Mouse (Mus musculus): Measurements from ENCODE around the gene Mrps18b. TPM values are rescaled to one million over a fixed set of nuclear protein-coding genes. Genes with fewer than 3 reads are reported as not detected.

The Mrps18b gene
- polyA plus RNA-seq, 1 experiment: 64.3 TPM

DNA sequence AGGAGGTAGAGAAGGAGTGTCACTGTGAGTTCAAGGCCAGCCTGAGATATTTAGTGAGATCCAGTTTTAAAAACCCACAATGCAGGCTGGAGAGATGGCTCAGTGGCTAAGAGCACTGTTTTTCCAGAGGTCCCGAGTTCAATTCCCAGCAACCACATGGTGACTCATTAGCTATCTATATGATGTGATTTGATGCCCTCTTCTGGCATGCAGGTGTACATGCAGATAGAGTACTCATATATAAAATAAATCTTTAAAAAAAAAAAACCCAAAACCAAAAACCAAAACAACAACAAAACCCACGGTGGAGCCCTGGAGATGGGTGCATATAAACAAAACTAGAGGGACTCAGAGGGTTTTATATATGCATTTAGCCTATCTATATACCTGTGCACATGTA, 8.6 kb downstream of the Mrps18b start:
- Histone ChIP-seq H3K4me1 (ENCODE audit: control insufficient read depth, insufficient read depth, low read length) (no peaks in the 10 kb centered on the region), H3K27ac (ENCODE audit: insufficient read depth, low read length) (no peak overlapping the region), H3K4me3 (ENCODE audit: insufficient read depth, low read length) (no peak overlapping the region)
- TF ChIP-seq CTCF (IDR thresholded peaks at IDR 0.05; ENCODE audit: extremely low read depth, insufficient read depth, low read length): no peak
- no peak for TF ChIP-seq POLR2A (IDR thresholded peaks at IDR 0.05; ENCODE audit: extremely low read depth, insufficient read depth, low read length)

DNA sequence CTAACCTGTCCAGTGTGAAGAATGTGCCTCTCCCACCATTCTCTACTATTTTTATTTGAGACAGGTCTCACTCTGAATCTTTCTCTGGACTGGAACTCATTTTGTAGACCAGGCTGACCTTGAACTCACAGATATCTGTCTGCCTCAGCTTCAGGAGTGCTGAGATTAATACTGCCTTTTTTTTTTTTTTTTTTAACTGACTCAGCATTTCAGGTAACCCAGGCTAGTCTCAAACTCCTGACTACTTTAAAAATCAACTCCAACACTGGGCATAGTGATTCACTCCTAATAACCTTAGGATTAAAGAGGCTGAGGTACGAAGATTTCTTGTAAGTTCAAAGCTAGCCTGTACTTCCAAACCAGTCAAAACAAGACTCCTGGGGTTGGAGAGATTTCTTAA, 10.6 kb downstream of the Mrps18b start:
- no peak overlapping the region for H3K4me3 ChIP-seq (ENCODE audit: insufficient read depth, low read length)
- no peak overlapping the region for H3K27ac ChIP-seq (ENCODE audit: insufficient read depth, low read length)
- no peak for TF ChIP-seq CTCF (IDR thresholded peaks at IDR 0.05; ENCODE audit: extremely low read depth, insufficient read depth, low read length)
- no peak for TF ChIP-seq POLR2A (IDR thresholded peaks at IDR 0.05; ENCODE audit: extremely low read depth, insufficient read depth, low read length)
- no peaks in the 10 kb centered on the region for H3K4me1 ChIP-seq (ENCODE audit: control insufficient read depth, insufficient read depth, low read length)

DNA sequence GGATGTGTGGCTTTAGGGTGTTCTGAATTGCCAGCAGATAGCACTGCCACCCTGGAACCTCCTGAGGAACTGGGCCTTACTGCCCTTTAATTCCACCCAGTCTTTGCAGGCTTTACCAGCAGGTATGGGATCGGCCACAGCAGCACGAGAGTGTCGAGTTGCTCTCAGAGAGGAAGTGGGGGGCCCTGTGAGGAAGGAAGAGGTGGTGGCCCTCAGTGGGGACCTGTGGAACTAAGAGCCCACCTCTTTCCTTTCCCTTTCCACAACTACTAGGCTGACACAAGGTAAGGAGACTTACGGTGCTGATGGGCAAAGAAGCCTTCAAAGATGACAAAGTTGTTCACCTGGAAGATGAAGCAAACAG, 12.2 kb downstream of the Mrps18b start:
- H3K4me1 ChIP-seq (ENCODE audit: control insufficient read depth, insufficient read depth, low read length): no peaks in the 10 kb centered on the region
- no peak overlapping the region for H3K4me3 ChIP-seq (ENCODE audit: insufficient read depth, low read length)
- no peak overlapping the region for H3K27ac ChIP-seq (ENCODE audit: insufficient read depth, low read length)
- TF ChIP-seq POLR2A (IDR thresholded peaks at IDR 0.05; ENCODE audit: extremely low read depth, insufficient read depth, low read length): no peak
- no peak for TF ChIP-seq CTCF (IDR thresholded peaks at IDR 0.05; ENCODE audit: extremely low read depth, insufficient read depth, low read length)

DNA sequence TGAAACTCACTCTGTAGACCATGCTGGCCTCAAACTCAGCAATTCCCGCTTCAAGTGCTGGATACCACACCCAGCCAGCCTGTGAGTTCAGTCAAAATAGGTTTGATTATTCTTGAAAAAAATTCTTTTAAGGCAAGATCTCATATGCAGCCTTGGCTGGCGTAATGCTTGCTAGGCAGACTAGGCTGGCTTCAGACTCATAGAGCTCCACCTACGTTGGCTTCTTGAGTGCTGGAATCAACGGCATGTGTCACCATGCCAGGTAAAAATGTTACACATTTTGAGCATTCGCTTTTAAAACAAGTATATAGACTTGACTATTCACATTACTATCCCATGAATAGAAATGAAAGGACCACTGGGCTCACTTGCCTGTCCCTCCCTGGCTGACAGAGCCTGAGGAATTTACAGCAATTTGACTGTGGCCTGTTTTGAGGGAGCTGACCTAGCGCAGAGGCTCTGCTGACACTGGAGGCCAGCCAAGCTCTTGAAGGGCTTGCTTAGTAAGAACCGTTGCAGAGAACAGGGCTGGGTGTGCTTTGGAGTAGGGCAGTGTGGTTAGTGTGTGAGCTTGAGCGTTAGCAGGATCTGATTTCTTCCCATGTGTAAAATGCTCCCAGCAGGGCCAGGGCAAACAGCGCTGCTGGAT, 12.7 kb downstream of the Mrps18b start:
- TF ChIP-seq CTCF (IDR thresholded peaks at IDR 0.05; ENCODE audit: extremely low read depth, insufficient read depth, low read length) (no peak), POLR2A (IDR thresholded peaks at IDR 0.05; ENCODE audit: extremely low read depth, insufficient read depth, low read length) (no peak)
- no peak overlapping the region for H3K4me3 ChIP-seq (ENCODE audit: insufficient read depth, low read length)
- no peaks in the 10 kb centered on the region for H3K4me1 ChIP-seq (ENCODE audit: control insufficient read depth, insufficient read depth, low read length)
- H3K27ac ChIP-seq (ENCODE audit: insufficient read depth, low read length): no peak overlapping the region

DNA sequence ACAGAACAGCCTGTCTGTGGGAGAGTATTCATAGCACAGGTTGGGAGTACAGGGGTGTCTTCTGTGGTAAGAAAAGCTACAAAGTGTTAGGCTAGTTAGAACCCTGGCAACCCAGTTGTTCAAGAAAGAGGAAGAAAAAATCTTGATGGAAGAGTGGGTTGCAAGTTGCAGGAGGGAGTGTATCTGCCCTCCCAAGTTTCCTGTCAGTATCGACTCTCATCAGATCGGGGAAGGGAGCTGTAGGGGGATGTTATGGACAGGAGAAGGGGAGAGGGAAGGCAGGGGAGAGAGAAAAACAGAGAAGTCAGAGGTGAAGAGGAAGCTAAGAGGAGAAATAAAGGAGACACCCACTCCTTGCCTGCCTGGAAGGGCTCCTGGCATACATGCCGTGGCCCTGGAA, 15.6 kb downstream of the Mrps18b start:
- Histone ChIP-seq H3K4me3 (ENCODE audit: insufficient read depth, low read length) (no peak overlapping the region), H3K27ac (ENCODE audit: insufficient read depth, low read length) (no peak overlapping the region), H3K4me1 (ENCODE audit: control insufficient read depth, insufficient read depth, low read length) (peaks cover 2% of the 10 kb centered on the region; the same call in 1 of the 2 replicates)
- TF ChIP-seq POLR2A (IDR thresholded peaks at IDR 0.05; ENCODE audit: extremely low read depth, insufficient read depth, low read length) (no peak), CTCF (IDR thresholded peaks at IDR 0.05; ENCODE audit: extremely low read depth, insufficient read depth, low read length) (no peak)

DNA sequence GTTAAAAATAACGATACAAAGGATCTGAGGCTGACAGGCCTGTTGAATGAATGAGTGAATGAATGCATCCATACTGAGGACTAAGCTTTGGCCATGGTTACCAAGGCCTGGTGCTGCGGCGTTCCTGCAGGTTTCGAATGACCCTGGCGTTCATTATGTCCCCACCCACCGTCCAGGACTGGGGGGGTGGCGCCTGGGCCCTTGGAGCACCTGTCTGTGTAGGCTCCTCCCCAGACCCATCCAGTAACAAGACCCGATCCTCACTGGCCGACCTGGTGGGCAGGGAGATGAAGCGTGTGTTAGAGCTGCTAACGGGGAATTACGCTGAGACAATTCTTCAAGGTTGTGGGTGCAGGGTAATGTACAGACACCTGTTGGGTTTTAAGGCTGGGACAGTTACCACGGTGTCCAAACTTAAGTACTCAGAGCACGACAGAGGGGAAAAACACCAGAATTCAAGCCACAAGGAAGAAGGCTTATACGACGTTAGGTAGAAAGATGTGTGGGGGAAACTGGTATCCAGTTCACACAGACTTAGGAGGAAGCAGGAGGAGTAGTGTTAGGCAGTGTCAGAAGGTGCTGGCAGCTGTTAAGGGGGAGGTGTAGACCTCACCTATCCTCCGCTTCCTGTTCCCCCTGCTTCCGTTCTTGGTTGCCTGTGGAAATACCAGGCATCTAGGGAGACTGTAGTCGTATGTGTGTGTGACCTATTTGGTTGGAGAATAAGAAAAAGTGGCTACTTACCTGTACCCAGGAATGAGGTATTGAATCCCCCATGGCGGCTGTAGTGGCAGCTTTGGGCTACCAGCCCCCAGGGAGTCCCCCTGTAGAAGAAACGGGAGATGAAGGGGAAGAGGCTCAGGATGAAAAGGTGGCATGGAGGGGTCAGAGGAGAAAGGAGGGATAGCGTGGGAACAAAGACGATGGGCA, 18.3 kb downstream of the Mrps18b start:
- peak overlapping the region; percentile 66 for H3K27ac ChIP-seq (ENCODE audit: insufficient read depth, low read length)
- H3K4me1 ChIP-seq (ENCODE audit: control insufficient read depth, insufficient read depth, low read length): peaks cover 2% of the 10 kb centered on the region; the same call in 1 of the 2 replicates
- H3K4me3 ChIP-seq (ENCODE audit: insufficient read depth, low read length): peak overlapping the region; percentile 78
- TF ChIP-seq POLR2A (IDR thresholded peaks at IDR 0.05; ENCODE audit: extremely low read depth, insufficient read depth, low read length) (no peak), CTCF (IDR thresholded peaks at IDR 0.05; ENCODE audit: extremely low read depth, insufficient read depth, low read length) (no peak)

DNA sequence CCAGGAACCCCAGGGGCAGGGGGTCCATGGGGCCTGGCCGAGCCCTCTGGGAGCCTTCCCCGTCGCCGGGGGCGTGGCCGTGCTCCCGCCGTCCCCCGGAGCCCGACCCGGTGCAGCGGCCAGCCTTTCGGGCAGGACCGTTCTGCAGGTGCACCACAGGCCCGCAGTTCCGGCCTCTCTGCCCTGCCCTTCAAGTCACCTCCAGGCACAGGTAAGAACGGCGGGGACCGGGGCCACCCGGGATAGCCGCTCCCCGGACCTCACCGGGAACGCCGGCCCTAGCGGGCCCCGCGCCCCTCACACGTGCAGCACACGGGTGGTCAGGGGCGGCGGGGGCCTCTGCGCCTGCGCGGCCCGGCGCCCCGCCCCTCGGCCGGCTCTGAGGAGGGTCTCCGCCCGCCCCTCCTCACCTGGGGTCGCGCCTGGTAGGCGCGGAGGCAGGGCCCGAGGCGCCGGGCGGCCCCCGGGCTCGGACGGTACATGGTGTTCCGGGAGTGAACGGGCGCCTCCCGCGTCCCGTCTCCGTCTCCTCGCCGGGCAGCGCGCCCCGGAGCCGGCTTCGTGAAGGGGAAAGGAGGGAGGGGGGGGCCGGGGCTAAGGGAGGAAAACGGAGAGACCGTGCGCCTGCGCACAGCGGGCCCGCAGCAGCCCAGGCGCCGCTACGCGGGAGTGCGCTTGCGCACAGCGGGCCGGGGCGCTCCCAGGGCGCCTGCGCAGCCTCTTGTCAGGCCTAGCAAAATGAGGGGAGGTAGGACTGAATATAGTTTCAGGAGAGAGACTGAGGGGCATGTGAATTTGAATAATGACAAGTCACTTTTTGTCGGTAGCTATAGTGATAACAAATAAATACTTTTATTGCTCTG, 19.2 kb downstream of the Mrps18b start, which contains the start of gene 2310061I04Rik:
TSS of gene 2310061I04Rik (minus strand) at position 651 of the 863 bp plus-strand sequence.
- no peak for TF ChIP-seq CTCF (IDR thresholded peaks at IDR 0.05; ENCODE audit: extremely low read depth, insufficient read depth, low read length)
- peak; percentile 68 for TF ChIP-seq POLR2A (IDR thresholded peaks at IDR 0.05; ENCODE audit: extremely low read depth, insufficient read depth, low read length)
- peaks cover 2% of the 10 kb centered on the region; the same call in 1 of the 2 replicates for H3K4me1 ChIP-seq (ENCODE audit: control insufficient read depth, insufficient read depth, low read length)
- peak within 1 kb of the TSS; percentile 78 for H3K4me3 ChIP-seq (ENCODE audit: insufficient read depth, low read length)
- peak within 1 kb of the TSS; percentile 96 for H3K27ac ChIP-seq (ENCODE audit: insufficient read depth, low read length)

DNA sequence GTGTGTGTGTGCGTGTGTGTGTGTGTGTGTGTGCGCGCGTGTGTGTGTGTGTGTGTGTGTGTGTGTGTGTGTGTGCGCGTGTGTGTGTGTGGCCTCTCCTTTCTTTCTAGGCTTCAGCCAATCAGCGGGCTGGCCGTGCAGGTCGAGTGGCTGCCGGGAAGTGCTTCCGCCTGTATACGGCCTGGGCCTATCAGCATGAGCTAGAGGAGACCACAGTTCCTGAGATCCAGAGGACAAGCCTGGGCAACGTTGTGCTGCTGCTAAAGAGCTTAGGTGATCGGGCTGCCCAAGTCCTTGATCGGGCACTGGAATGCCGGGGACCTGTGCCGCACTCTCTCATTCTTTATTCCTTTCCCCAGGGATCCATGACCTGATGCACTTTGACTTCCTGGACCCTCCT, 28.5 kb downstream of the Mrps18b start:
- TF ChIP-seq POLR2A (IDR thresholded peaks at IDR 0.05; ENCODE audit: extremely low read depth, insufficient read depth, low read length) (no peak), CTCF (IDR thresholded peaks at IDR 0.05; ENCODE audit: extremely low read depth, insufficient read depth, low read length) (no peak)
- Histone ChIP-seq H3K4me3 (ENCODE audit: insufficient read depth, low read length) (no peak overlapping the region), H3K4me1 (ENCODE audit: control insufficient read depth, insufficient read depth, low read length) (no peaks in the 10 kb centered on the region), H3K27ac (ENCODE audit: insufficient read depth, low read length) (no peak overlapping the region)

DNA sequence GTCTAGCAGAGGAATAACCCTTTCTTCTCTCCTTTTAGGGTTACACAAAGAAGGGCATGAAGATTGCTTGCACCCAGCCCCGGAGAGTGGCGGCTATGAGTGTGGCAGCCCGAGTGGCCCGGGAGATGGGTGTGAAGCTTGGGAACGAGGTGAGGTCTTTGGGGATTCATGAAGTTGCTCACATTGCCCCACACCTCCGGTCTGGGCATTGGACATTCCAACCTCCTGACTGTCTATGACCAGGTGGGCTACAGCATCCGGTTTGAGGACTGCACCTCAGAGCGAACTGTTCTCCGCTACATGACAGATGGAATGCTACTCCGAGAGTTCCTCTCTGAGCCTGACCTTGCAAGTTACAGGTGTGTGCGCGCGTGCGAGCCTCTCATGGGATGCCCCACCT, 32.4 kb downstream of the Mrps18b start:
- TF ChIP-seq POLR2A (IDR thresholded peaks at IDR 0.05; ENCODE audit: extremely low read depth, insufficient read depth, low read length): no peak
- no peak for TF ChIP-seq CTCF (IDR thresholded peaks at IDR 0.05; ENCODE audit: extremely low read depth, insufficient read depth, low read length)
- H3K4me1 ChIP-seq (ENCODE audit: control insufficient read depth, insufficient read depth, low read length): peaks cover 3% of the 10 kb centered on the region
- H3K27ac ChIP-seq (ENCODE audit: insufficient read depth, low read length): no peak overlapping the region
- no peak overlapping the region for H3K4me3 ChIP-seq (ENCODE audit: insufficient read depth, low read length)
